Mouse (Mus musculus) ES-E14 (cell line): ENCODE data around the gene Drosha. TPM values are rescaled to one million over a fixed set of nuclear protein-coding genes. Genes with fewer than 3 reads are reported as not detected.

ENCODE experiments used
- DNase-seq: peaks from one replicate; pipeline ENCODE4 v3.0.0-alpha.2; 2013; ENCODE audit warnings: low read depth, low spot score
- H3K27ac ChIP-seq: 2 replicates; pipeline ENCODE4 v1.5.1; 2012; ENCODE audit warnings: low read depth, mild to moderate bottlenecking, low read length, moderate library complexity, mixed read lengths; ENCODE audit not compliant: poor library complexity, insufficient read depth, severe bottlenecking
- H3K36me3 ChIP-seq: 2 replicates; pipeline ENCODE4 v1.6.1; 2012; ENCODE audit warnings: mild to moderate bottlenecking, low read length, moderate library complexity, mixed read lengths; ENCODE audit not compliant: control insufficient read depth, poor library complexity, insufficient read depth, severe bottlenecking
- H3K4me1 ChIP-seq, 2 experiments: fragments of 150-350 bp in 1 of 2; sonication (generic) in 1 of 2; 2 replicates each; pipeline ENCODE4 v1.6.1; 2012; ENCODE audit warnings: low read length in 2 of 2, mild to moderate bottlenecking in 1 of 2, mixed read lengths in 1 of 2; ENCODE audit not compliant: control insufficient read depth in 2 of 2, insufficient read depth in 2 of 2, poor library complexity in 1 of 2
- H3K4me3 ChIP-seq, 2 experiments: fragments of 150-350 bp in 1 of 2; sonication (generic) in 1 of 2; 2 replicates each; pipeline ENCODE4 v1.5.1; 2012; ENCODE audit warnings: low read length in 2 of 2, low read depth in 1 of 2, mild to moderate bottlenecking in 1 of 2, mixed read lengths in 1 of 2; ENCODE audit not compliant: insufficient read depth in 1 of 2, poor library complexity in 1 of 2, severe bottlenecking in 1 of 2
- H3K9ac ChIP-seq: 2 replicates; pipeline ENCODE4 v1.6.1; 2012; ENCODE audit warnings: low read depth, mild to moderate bottlenecking, low read length, mixed read lengths; ENCODE audit not compliant: poor library complexity, insufficient read depth, severe bottlenecking
- H3K9me3 ChIP-seq: fragments of 150-350 bp; sonication (generic); 2 replicates; pipeline ENCODE4 v1.6.1; 2012; ENCODE audit warnings: low read depth, mild to moderate bottlenecking, low read length; ENCODE audit not compliant: control insufficient read depth, insufficient read depth
- CHD2 ChIP-seq: IDR thresholded peaks from 2 replicates; pipeline ENCODE4 v1.6.1; 2014; ENCODE audit warnings: mild to moderate bottlenecking, low read depth, low read length, inconsistent platforms
- HCFC1 ChIP-seq: IDR thresholded peaks from 2 replicates; pipeline ENCODE4 v1.6.1; 2012; ENCODE audit warnings: low read length, inconsistent platforms, borderline replicate concordance; ENCODE audit not compliant: insufficient read depth
- MAFK ChIP-seq: IDR thresholded peaks from 2 replicates; pipeline ENCODE4 v1.6.1; 2014; ENCODE audit warnings: mild to moderate bottlenecking, low read depth, low read length, inconsistent platforms; ENCODE audit not compliant: insufficient read depth
- ZC3H11A ChIP-seq: IDR thresholded peaks from 2 replicates; pipeline ENCODE4 v1.6.1; 2012; ENCODE audit warnings: low read depth, mild to moderate bottlenecking, inconsistent platforms, low read length, borderline replicate concordance
- ZNF384 ChIP-seq: IDR thresholded peaks from 2 replicates; pipeline ENCODE4 v1.6.1; 2012; ENCODE audit warnings: low read depth, low read length, inconsistent platforms
- in situ Hi-C, 2 experiments: fragments of 600-800 bp; cut with MboI; formaldehyde crosslinking; loops; one replicate each; pipeline ENCODE4 v1.15.1; 2025; ENCODE audit warnings: low sequenced_read_pairs in 2 of 2, inconsistent platforms in 1 of 2; ENCODE audit not compliant: unreplicated experiment in 2 of 2
- total RNA-seq: library from RNA; depleted of rRNA; stranded (reverse); fragments of 300-350 nt; gene quantifications from 2 replicates; pipeline ENCODE4 v1.2.3, GENCODE M21; 2012

The Drosha gene
- total RNA-seq, 1 experiment, result 48.2 TPM

GRCm38 (mm10) chr15:12824965-12825364 lies 350 bp downstream of the Drosha start:
- Histone ChIP-seq H3K27ac (peak overlapping the region; percentile 22; the same call in 1 of the 2 replicates), H3K9ac (peak overlapping the region; percentile 90), H3K4me3 (peak overlapping the region; percentile 87 to 98), H3K36me3 (peaks cover 33% of the 10 kb centered on the region), H3K4me1 (peaks cover 2 to 10% of the 10 kb centered on the region in 2 experiments; a peak in 1 of 4 replicates), H3K9me3 (no peaks in the 10 kb centered on the region)
- in situ Hi-C loops, result loop anchor here in 1 of 2 experiments (25.0 kb wide), 1 partner anchor 838 kb away; the partner anchor contains the start of gene Sub1
- TF ChIP-seq ZNF384, result no peak
- TF ChIP-seq HCFC1, result no peak
- TF ChIP-seq CHD2, result no peak
- TF ChIP-seq ZC3H11A, result no peak
- TF ChIP-seq MAFK, result no peak
- DNase-seq, result peak; percentile 12

- in situ Hi-C loops, result no loop called here
- Histone ChIP-seq H3K4me1 (peaks cover 2 to 10% of the 10 kb centered on the region in 2 experiments; a peak in 1 of 4 replicates), H3K9ac (peak overlapping the region; percentile 90), H3K4me3 (peak overlapping the region; percentile 87 to 98), H3K9me3 (no peaks in the 10 kb centered on the region), H3K27ac (no peak overlapping the region), H3K36me3 (peaks cover 32% of the 10 kb centered on the region)
- DNase-seq, result no peak
- TF ChIP-seq ZNF384, result no peak
- no peak for TF ChIP-seq CHD2
- no peak for TF ChIP-seq MAFK
- no peak for TF ChIP-seq HCFC1
- no peak for TF ChIP-seq ZC3H11A
Measured at GRCm38 (mm10) chr15:12825408-12825807, 793 bp downstream of the Drosha start.

- Histone ChIP-seq H3K4me3 (no peak overlapping the region), H3K36me3 (peaks cover 32% of the 10 kb centered on the region), H3K9me3 (no peaks in the 10 kb centered on the region), H3K9ac (no peak overlapping the region), H3K4me1 (peaks cover 0 to 8% of the 10 kb centered on the region in 2 experiments; a peak in 1 of 4 replicates), H3K27ac (no peak overlapping the region)
- TF ChIP-seq MAFK, result no peak
- no peak for TF ChIP-seq ZNF384
- no peak for TF ChIP-seq HCFC1
- no peak for TF ChIP-seq CHD2
- TF ChIP-seq ZC3H11A, result no peak
- no peak for DNase-seq
- in situ Hi-C loops, result no loop called here
Measured at GRCm38 (mm10) chr15:12829878-12830277, 5.3 kb downstream of the Drosha start.

GRCm38 (mm10) chr15:12832599-12832998 lies 8.0 kb downstream of the Drosha start:
- Histone ChIP-seq H3K27ac (no peak overlapping the region), H3K4me1 (no peaks in the 10 kb centered on the region; a peak in 1 of 4 replicates), H3K4me3 (peak overlapping the region in 1 of 2 experiments; percentile 65; a peak in 1 of 4 replicates), H3K9me3 (no peaks in the 10 kb centered on the region), H3K9ac (peak overlapping the region; percentile 18; the same call in 1 of the 2 replicates), H3K36me3 (peaks cover 42% of the 10 kb centered on the region)
- no peak for TF ChIP-seq MAFK
- no peak for TF ChIP-seq ZC3H11A
- no peak for TF ChIP-seq HCFC1
- in situ Hi-C loops, result no loop called here
- DNase-seq, result no peak

GRCm38 (mm10) chr15:12833385-12833784 lies 8.8 kb downstream of the Drosha start:
- Histone ChIP-seq H3K9me3 (no peaks in the 10 kb centered on the region), H3K27ac (peak overlapping the region; percentile 5; the same call in 1 of the 2 replicates), H3K4me3 (peak overlapping the region; percentile 62 to 65), H3K36me3 (peaks cover 45% of the 10 kb centered on the region), H3K9ac (peak overlapping the region; percentile 60), H3K4me1 (no peaks in the 10 kb centered on the region; a peak in 1 of 4 replicates)
- TF ChIP-seq CHD2 (no peak), ZNF384 (no peak), ZC3H11A (no peak), MAFK (no peak), HCFC1 (no peak; the same call in 1 of the 2 replicates)
- DNase-seq, result no peak
- in situ Hi-C loops, result no loop called here
